Mouse (Mus musculus): Measurements from ENCODE around the gene Slc25a3. TPM values are rescaled to one million over a fixed set of nuclear protein-coding genes. Genes with fewer than 3 reads are reported as not detected.

Gene Slc25a3
- polyA plus RNA-seq, 2 experiments from 2014 or later, result 268 TPM

- ATAC-seq, result peak; percentile 77
Observed at GRCm38 (mm10) chr10:91141564-91141963, 17.7 kb upstream of the Slc25a3 start.

DNA sequence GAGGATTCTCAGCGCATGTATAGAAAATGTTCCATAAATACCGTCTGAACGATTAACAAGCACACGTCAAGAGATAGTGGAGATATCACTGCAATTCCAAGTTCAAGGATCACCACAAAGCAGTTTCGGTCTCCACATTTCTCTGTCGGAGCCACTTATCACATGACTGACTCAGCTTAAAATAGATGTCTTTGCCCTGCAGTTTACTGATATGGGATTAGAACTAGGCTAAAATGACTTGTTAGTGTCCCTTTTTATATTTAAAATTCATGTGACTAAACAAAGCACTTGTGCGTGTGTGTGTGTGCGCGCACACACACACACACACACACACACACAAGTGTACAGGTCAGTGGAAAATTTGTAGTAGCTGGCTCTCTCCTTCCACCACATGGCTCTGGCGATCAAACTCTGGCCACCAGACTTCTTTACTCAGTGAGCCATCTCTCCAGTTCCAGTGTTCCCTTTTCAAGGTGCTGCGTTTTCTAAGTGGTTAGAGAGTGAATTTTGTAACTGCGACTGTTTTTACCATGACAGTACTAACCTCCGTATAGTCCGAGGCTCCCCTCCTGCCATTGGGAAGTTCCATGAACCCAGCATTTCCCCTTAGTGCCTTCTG, 15.4 kb upstream of the Slc25a3 start:
- ATAC-seq, result no peak

- peak; percentile 70 for ATAC-seq
Observed at GRCm38 (mm10) chr10:91138317-91138716, 14.5 kb upstream of the Slc25a3 start.

- ATAC-seq, result no peak
Observed at GRCm38 (mm10) chr10:91137400-91137799, 13.5 kb upstream of the Slc25a3 start.

DNA sequence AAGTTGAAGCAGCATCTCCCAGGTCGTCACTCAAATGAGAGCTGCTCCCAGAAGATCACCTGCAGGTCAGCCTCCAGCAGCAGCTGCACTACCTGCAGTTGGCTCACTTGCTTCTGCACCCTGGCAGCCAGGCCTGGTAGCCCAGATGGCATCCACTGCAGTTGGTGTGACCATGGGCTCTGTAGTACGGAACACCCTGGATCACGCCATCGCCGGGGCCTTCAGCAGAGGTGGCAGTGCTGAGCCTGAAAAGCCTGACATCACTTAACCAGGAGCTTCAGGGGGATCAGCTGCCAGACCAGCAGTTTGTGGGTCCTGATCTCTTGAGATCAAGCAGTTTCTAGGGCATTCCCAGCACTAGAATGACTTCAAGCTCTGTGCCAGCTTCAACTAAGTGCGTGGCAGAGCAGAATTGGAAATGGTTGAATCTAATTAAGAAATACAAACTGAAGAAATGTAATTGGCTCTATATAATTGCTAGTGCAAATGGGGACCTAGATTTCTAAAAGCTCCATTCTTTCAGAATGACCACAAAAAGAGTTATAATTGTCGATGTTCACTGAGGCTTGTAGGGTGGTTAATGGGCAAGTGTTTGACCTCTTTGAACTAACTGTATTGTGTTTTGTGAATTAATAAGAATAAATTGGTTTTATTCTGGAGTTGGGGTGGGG, 11.6 kb upstream of the Slc25a3 start:
- ATAC-seq, result no peak

DNA sequence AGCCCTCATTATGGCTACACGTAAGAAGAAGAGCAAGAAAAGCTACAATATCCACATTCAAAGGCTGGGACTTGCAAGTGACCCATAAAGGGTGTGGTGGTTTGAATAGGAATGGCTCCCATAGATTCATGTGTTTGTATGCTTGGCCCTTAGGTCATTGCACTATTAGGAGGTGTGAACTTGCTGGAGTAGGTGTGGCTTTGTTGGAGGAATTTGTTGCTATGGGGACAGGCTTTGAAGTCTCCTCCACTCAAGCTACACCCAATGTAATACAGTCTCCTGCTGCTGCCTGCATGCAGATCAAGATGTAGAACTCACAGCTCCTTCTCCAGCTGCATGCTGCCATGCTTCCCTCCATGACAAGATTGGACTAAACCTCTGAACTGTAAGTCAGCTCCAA, 7.7 kb upstream of the Slc25a3 start:
- no peak for ATAC-seq

- ATAC-seq, result no peak
Observed at GRCm38 (mm10) chr10:91130792-91131191, 6.9 kb upstream of the Slc25a3 start.

DNA sequence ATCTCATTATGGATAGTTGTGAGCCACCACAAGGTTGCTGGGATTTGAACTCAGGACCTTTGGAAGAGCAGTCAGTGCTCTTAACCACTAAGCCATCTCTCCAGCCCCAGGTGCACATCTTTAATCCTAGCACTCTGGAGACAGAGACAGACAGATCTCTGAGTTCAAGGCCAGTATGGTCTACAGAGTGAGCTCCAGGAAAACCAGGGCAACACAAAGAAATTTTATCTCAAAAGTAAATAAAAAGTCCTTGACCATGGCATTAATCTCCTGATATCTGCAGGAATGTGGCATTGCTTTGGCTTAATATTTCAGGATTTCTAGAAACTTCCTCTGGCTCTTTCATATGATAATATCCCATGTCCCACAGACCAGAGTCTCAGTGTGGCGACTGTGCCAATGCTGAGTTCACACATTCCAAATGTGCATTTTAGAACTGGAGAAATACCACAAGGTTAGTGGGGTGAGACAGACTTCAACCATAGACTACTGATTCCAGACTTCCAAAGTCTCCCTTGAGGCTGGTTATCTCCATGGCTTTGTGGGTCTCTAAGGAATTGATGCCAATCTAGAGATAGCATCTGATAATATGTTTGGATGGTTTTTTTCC, 4.8 kb upstream of the Slc25a3 start:
- no peak for ATAC-seq

DNA sequence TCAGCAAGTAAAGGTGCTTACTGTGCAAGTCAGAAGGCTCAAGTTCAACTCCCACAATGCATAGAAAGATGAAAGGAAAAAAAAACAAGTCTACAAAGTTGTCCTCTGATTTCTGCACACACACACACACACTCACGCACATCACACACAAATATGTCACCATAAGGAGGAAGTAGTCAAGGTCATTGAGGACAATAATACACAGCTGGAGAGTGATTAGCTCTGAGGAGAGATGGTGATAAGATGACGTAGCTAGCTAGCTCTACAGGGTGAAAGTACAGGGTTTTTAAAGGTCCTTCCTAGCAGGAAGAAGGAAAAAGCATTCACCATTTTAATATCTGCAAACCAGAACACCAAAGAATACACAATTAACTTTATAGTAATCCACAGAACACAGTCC, 3.5 kb upstream of the Slc25a3 start:
- no peak for ATAC-seq

GRCm38 (mm10) chr10:91126618-91127355, 2.9 kb upstream of the Slc25a3 start:
- no peak for ATAC-seq

- ATAC-seq, result peak; percentile 29
Observed at GRCm38 (mm10) chr10:91123281-91123827, 505 bp downstream of the Slc25a3 start.

DNA sequence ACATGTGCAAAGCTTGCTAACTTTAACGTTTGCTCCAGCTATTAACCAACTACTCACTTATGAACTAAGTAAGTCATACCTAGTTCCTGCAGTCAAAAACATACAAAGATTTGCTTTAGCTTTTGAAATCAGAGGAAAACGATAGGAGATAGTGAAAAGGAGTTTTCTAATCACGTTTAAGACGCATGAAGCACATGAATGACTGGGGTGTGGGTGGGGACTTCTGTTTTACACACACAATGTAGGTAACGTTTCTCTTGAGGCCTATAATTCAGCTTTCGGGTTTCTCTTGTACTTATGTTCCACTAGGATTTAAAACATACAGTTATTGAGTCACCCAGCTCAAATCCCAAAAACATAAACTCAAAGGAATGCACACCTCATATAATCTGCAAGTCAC, 1.2 kb downstream of the Slc25a3 start:
- ATAC-seq, result no peak

DNA sequence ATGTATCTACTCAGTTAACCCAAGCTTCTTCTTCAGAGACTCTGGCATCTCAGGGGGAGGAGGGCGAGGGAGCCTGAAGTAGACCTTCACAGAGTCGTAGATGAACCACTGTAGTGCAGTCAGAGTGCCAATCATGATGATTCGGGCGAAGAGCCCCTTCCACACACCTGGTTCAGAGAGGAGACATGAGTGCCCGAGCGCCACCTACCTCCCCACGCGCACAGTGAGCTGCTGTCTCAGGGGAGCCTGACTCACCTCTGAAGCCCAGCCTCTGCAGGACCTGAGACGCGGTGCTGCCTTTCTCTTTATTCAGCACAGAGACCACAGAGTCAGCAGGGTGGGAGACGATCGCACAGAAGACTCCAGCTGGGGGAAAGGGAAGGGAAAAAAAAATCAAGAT, 6.9 kb downstream of the Slc25a3 start:
- ATAC-seq, result no peak

- ATAC-seq, result no peak
Observed at GRCm38 (mm10) chr10:91109841-91110240, 14.0 kb downstream of the Slc25a3 start.

GRCm38 (mm10) chr10:91105981-91106380, 17.9 kb downstream of the Slc25a3 start:
- ATAC-seq, result no peak

DNA sequence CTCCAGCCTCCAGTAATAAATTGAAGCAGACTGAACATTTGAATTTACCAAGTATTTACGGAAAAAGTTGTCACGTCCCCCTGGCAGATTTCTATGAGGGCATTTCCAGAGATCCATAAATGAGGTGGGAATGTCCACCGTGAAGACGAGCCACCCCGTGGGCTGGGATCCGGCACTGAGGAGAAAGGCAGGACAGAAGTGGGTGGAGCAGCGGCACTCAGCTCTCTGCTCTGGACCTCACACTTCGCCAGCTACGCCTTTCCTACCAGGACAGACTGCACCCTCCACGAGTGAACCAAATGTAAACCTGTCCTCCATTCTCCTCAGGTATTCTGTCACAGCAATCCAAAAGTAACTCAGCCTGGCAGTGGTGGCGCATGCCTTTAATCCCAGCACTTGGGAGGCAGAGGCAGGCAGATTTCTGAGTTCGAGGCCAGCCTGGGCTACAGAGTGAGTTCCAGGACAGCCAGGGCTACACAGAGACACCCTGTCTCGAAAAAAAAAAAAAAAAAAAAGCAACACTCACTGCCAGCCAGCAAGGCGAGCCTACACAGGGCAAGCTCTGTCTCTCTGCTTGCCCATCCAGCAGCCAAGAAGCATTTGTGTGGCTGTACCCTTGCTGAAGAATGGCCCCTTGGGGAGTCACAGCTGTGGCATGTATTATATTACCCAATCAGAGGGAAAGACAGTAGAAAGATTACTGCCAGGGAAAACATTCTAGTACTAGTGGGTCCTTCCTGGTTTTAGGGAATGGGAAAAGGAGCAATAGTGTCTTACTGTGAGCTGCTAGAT, 20.9 kb downstream of the Slc25a3 start:
- no peak for ATAC-seq

GRCm38 (mm10) chr10:91101936-91102335, 21.9 kb downstream of the Slc25a3 start:
- ATAC-seq, result no peak

- ATAC-seq, result no peak
Observed at GRCm38 (mm10) chr10:91100101-91100500, 23.8 kb downstream of the Slc25a3 start.

DNA sequence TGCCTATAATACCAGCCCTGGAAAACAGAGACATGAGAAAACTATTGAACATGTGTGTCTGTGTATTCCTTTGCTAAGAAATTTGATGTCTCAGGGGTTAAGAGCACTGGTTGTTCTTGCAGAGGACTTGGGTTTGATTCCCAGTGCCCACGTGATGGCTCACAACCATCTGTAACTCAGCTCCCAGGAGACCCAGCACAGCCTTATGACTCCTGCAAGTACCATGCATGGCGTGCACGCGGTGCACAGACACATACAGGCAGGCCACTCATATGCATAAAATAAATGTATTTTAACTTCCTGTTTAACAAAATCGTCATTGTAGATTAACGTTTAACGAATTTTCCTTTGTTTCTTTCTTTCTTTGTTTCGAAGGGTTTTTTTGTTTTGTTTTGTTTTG, 25.8 kb downstream of the Slc25a3 start:
- no peak for ATAC-seq

- no peak for ATAC-seq
Observed at GRCm38 (mm10) chr10:91094251-91095104, 29.4 kb downstream of the Slc25a3 start.

DNA sequence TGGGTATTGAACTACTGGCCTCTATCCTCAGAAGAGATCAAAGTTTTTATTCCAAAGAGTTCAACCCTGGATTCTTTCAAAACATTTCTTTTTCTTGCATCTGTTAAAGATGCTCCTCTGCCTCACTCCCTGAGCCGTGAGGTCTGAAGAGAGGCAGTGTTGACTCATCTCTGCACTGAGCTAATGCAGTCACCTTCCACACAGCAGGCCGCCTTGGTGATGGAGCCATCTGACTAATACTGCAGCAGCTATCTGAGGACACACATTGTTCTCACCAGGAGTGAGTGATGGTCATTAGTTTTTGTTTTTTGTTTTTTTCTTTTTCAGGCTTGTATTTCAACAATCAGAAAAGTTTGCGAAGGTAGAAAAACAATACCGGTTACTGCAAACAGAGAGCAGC, 31.0 kb downstream of the Slc25a3 start:
- ATAC-seq, result no peak
